Mouse (Mus musculus) hindbrain, embryonic 16.5 days (tissue): ENCODE data around the gene Pyurf. TPM values are rescaled to one million over a fixed set of nuclear protein-coding genes. Genes with fewer than 3 reads are reported as not detected.

Source experiments
- ATAC-seq: fragments of 200-750 bp; cut with Nextera tagmentation; 2 replicates; pipeline ENCODE4 v1.8.0; 2017; ENCODE audit warnings: moderate TSS enrichment, moderate library complexity
- H3K27ac ChIP-seq: fragments of 300-500 bp; sonication (generic); 2 replicates; pipeline ENCODE4 v1.5.1; 2014; ENCODE audit warnings: low read depth, mild to moderate bottlenecking, control low read depth, low read length, moderate library complexity
- H3K27me3 ChIP-seq: fragments of 300-500 bp; sonication (generic); replicated peaks from 2 replicates; pipeline ENCODE4 v1.6.1; 2014; ENCODE audit warnings: low read length; ENCODE audit not compliant: control insufficient read depth, insufficient read depth
- H3K36me3 ChIP-seq: fragments of 300-500 bp; sonication (generic); 2 replicates; pipeline ENCODE4 v1.6.1; 2014; ENCODE audit warnings: mild to moderate bottlenecking, low read length, moderate library complexity, mixed read lengths; ENCODE audit not compliant: control insufficient read depth, insufficient read depth
- H3K4me1 ChIP-seq: fragments of 300-500 bp; sonication (generic); 2 replicates; pipeline ENCODE4 v1.6.1; 2014; ENCODE audit warnings: low read depth, low read length; ENCODE audit not compliant: control insufficient read depth, insufficient read depth
- H3K4me2 ChIP-seq: fragments of 300-500 bp; sonication (generic); 2 replicates; pipeline ENCODE4 v1.6.1; 2014; ENCODE audit warnings: mild to moderate bottlenecking, low read length, control low read depth, moderate library complexity
- H3K4me3 ChIP-seq: fragments of 300-500 bp; sonication (generic); 2 replicates; pipeline ENCODE4 v1.5.1; 2014; ENCODE audit warnings: mild to moderate bottlenecking, low read length, control low read depth, moderate library complexity
- H3K9ac ChIP-seq: fragments of 300-500 bp; sonication (generic); 2 replicates; pipeline ENCODE4 v1.6.1; 2014; ENCODE audit warnings: low read depth, mild to moderate bottlenecking, control low read depth, low read length, moderate library complexity
- H3K9me3 ChIP-seq: fragments of 300-500 bp; sonication (generic); 2 replicates; pipeline ENCODE4 v1.6.1; 2014; ENCODE audit warnings: mild to moderate bottlenecking, low read length, moderate library complexity; ENCODE audit not compliant: control insufficient read depth
- WGBS: fragments of 180-500 bp; shearing (Covaris S2); extraction: QIAGEN DNeasy Blood & Tissue Kit; methylation state at CpG from one replicate; pipeline ENCODE4 v1.1.7; 2014; 5-methylcytosine and 5-hydroxymethylcytosine counted together
- polyA plus RNA-seq: library from polyadenylated mRNA; unstranded; fragments of >200 nt; fragmentation: Nextera tagmentation; extraction: Ambion mirVana; gene quantifications from 2 replicates; pipeline ENCODE4 v1.2.1, GENCODE M21; 2015

Pyurf gene
- polyA plus RNA-seq = 17.5 and 18.8 TPM in 2 replicates

DNA sequence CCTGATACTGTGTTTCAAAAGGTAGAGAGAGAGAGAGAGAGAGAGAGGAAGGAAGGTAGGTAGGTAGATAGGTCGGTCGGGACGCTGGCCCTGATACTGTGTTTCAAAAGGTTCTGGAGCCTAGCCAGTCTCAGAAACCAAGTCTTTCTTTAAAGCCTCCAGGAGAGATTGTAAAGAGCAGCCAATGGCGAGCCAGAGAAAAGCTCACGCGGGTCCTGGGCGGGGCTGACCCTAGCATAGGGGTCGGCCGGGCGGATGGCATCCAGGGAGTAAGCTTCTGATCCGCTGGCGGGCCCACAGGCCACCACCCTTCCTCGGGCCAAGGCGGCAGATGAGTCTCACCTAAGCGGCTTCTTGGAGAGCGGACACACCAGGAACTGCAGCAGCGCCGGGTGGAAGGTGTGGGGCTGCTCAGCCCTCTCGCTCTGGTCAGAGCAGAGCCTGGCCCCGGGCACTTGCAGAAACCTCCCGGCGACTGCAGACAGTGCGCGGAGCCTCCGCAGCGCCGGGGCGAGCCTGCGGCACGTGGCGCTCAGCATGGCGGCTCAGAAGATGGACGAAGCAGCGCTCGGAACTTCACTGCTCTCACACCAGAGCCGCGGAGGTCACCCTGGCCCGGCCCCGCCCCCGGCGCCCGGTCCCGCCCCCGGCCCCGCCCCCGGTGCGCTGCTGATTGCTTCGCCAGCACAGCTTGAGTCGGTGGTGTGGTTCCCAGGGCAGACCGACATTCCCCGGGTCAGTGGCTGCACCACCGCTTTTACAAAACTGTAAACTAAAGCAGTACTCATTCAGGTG lies at the start of gene Pyurf:
Gene Pyurf, minus strand, starts transcription at position 612 of the 795 bp plus-strand sequence.
- peak; percentile 98 for ATAC-seq
- H3K4me2 ChIP-seq = peak within 1 kb of the TSS; percentile 79
- peak within 1 kb of the TSS; percentile 92 for H3K4me3 ChIP-seq
- H3K9ac ChIP-seq = peak within 1 kb of the TSS; percentile 95
- no peaks in the 10 kb centered on the region for H3K27me3 ChIP-seq
- 0% methylated on average over 51 of the region's 52 CpGs for WGBS
- H3K4me1 ChIP-seq = peaks cover 2% of the 10 kb centered on the region; the same call in 1 of the 2 replicates
- H3K9me3 ChIP-seq = no peaks in the 10 kb centered on the region
- H3K36me3 ChIP-seq = no peaks in the 10 kb centered on the region; the same call in 1 of the 2 replicates
- H3K27ac ChIP-seq = peak within 1 kb of the TSS; percentile 92

GRCm38 (mm10) chr6:57721347-57721746 lies 29.5 kb upstream of the Pyurf start:
- no peak overlapping the region for H3K4me2 ChIP-seq
- H3K4me1 ChIP-seq = no peaks in the 10 kb centered on the region
- H3K27me3 ChIP-seq = no peaks in the 10 kb centered on the region
- ATAC-seq = no peak
- 87% methylated on average over 1 of the region's 1 CpGs for WGBS
- H3K9me3 ChIP-seq = no peaks in the 10 kb centered on the region
- H3K36me3 ChIP-seq = peaks cover 4% of the 10 kb centered on the region; the same call in 1 of the 2 replicates
- no peak overlapping the region for H3K27ac ChIP-seq
- no peak overlapping the region for H3K4me3 ChIP-seq
- no peak overlapping the region for H3K9ac ChIP-seq

DNA sequence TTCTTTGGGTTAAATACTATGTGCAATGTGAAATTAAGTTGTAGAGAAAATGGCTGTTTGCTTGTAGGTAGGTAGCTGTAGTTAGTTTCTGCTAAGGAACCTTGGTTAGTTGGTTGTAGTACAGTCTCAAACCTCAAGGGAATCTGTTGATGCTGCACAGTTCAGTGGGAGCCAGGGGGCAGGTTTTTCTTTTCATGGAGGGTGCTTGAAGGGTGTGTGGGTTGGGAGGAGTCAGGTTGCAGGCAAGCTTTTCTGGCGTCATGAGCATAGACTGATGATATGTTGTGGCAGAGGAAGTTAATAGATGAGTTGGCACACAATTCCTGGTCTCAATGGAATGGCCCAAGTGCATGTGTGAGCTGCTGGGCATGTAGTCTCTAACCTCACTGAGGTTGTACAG lies 19.8 kb upstream of the Pyurf start:
- Histone ChIP-seq H3K9me3 (no peaks in the 10 kb centered on the region), H3K4me1 (no peaks in the 10 kb centered on the region), H3K27me3 (no peaks in the 10 kb centered on the region), H3K4me3 (no peak overlapping the region), H3K4me2 (no peak overlapping the region), H3K9ac (no peak overlapping the region), H3K27ac (no peak overlapping the region), H3K36me3 (peaks cover 3% of the 10 kb centered on the region; the same call in 1 of the 2 replicates)
- no peak for ATAC-seq
- WGBS = 47% methylated on average over 1 of the region's 1 CpGs

DNA sequence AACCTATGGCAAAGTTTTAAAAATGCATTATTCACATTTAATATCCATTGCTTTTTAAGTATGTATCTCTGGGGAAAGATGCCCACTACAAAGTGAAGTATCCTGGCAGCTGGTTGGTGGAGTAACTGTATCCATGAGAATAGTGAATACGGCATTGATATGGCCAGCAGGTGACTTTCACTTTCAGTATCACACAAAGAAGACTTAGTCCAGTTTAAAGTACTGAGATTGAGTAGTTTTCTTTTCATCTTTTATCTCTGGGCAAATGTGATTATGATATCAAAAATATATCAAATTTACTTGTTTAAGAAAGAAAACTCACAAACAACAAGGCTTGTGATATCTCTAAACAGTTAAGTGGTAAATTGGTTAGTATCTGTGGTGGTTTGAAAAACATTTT lies 14.8 kb upstream of the Pyurf start:
- H3K27me3 ChIP-seq = no peaks in the 10 kb centered on the region
- H3K4me1 ChIP-seq = peaks cover 10% of the 10 kb centered on the region
- H3K9ac ChIP-seq = no peak overlapping the region
- ATAC-seq = no peak
- no peak overlapping the region for H3K4me3 ChIP-seq
- WGBS = 96% methylated on average over 1 of the region's 1 CpGs
- H3K9me3 ChIP-seq = no peaks in the 10 kb centered on the region
- H3K36me3 ChIP-seq = no peaks in the 10 kb centered on the region
- no peak overlapping the region for H3K27ac ChIP-seq
- H3K4me2 ChIP-seq = no peak overlapping the region

- peak overlapping the region; percentile 98 for H3K27ac ChIP-seq
- peak overlapping the region; percentile 77 for H3K4me3 ChIP-seq
- no peaks in the 10 kb centered on the region for H3K27me3 ChIP-seq
- 23% methylated on average over 2 of the region's 2 CpGs for WGBS
- H3K4me2 ChIP-seq = peak overlapping the region; percentile 75
- H3K36me3 ChIP-seq = no peaks in the 10 kb centered on the region
- ATAC-seq = peak; percentile 27
- peaks cover 16% of the 10 kb centered on the region for H3K4me1 ChIP-seq
- peak overlapping the region; percentile 92 for H3K9ac ChIP-seq
- no peaks in the 10 kb centered on the region for H3K9me3 ChIP-seq
Observed at GRCm38 (mm10) chr6:57703703-57704102, 11.8 kb upstream of the Pyurf start.

- peak; percentile 99 for ATAC-seq
- WGBS = 0% methylated on average over 59 of the region's 59 CpGs
Observed at GRCm38 (mm10) chr6:57702743-57703499, 11.0 kb upstream of the Pyurf start.

DNA sequence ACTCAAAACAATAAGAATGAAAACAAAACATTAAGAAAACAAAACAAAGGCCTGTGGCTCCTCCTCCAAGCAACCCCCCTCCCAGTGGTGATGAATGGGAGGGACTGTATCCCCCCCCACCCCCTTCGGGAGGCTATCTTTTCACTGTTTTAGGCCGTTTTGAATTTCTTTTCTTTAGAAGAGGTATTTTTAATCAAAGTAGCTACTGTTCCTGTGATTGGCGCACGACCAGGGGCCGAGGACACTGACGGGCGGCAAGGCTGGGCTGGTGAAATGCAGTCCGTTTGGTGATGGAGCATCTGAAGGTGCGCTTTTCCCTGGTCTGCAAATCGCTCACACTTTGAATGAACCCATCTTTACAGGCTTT lies 10.5 kb upstream of the Pyurf start, which contains the start of gene Lancl2:
Gene Lancl2, plus strand, starts transcription at position 165 of the 367 bp plus-strand sequence.
- H3K27ac ChIP-seq = peak within 1 kb of the TSS; percentile 98
- H3K36me3 ChIP-seq = no peaks in the 10 kb centered on the region
- H3K9ac ChIP-seq = peak within 1 kb of the TSS; percentile 92
- H3K9me3 ChIP-seq = no peaks in the 10 kb centered on the region
- peak within 1 kb of the TSS; percentile 75 for H3K4me2 ChIP-seq
- 0% methylated on average over 10 of the region's 10 CpGs for WGBS
- peak within 1 kb of the TSS; percentile 77 for H3K4me3 ChIP-seq
- H3K27me3 ChIP-seq = no peaks in the 10 kb centered on the region
- peaks cover 16% of the 10 kb centered on the region for H3K4me1 ChIP-seq
- peak; percentile 43 for ATAC-seq

More at GRCm38 (mm10) chr6:57702743-57703499, 11.0 kb upstream of the Pyurf start:
- peaks cover 16% of the 10 kb centered on the region for H3K4me1 ChIP-seq
- peak overlapping the region; percentile 98 for H3K27ac ChIP-seq
- H3K36me3 ChIP-seq = no peaks in the 10 kb centered on the region
- H3K4me2 ChIP-seq = peak overlapping the region; percentile 75
- peak overlapping the region; percentile 77 for H3K4me3 ChIP-seq
- H3K27me3 ChIP-seq = no peaks in the 10 kb centered on the region
- H3K9ac ChIP-seq = peak overlapping the region; percentile 92
- H3K9me3 ChIP-seq = no peaks in the 10 kb centered on the region

DNA sequence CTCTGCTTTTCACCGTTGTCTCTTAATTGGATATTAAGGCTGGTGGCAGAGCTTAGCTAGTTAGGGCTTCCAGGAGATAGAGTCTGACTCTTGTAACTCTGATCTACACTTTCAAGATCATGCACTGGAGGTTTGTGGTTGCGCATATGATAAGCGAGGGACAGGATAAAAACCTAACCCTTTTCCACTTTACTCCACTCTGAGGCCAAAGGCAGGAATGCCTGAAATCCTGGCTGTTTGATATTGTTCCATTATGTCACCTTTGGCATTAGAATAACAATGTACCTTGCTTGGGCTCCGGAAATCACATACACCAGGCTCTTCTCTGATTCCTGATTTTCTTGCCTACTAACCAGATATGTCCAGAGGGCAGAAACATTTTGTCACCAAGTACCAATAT lies 9.8 kb upstream of the Pyurf start:
- Histone ChIP-seq H3K4me3 (peak overlapping the region; percentile 77), H3K27ac (peak overlapping the region; percentile 98), H3K9me3 (no peaks in the 10 kb centered on the region), H3K27me3 (no peaks in the 10 kb centered on the region), H3K4me1 (peaks cover 16% of the 10 kb centered on the region), H3K36me3 (no peaks in the 10 kb centered on the region), H3K4me2 (peak overlapping the region; percentile 75), H3K9ac (peak overlapping the region; percentile 44; the same call in 1 of the 2 replicates)
- no peak for ATAC-seq
- 47% methylated on average over 4 of the region's 4 CpGs for WGBS

GRCm38 (mm10) chr6:57693116-57693515 lies 1.2 kb upstream of the Pyurf start:
- no peaks in the 10 kb centered on the region for H3K36me3 ChIP-seq

More at GRCm38 (mm10) chr6:57693116-57693515, 1.2 kb upstream of the Pyurf start:
- Histone ChIP-seq H3K27me3 (no peaks in the 10 kb centered on the region), H3K4me2 (no peak overlapping the region), H3K27ac (no peak overlapping the region), H3K9me3 (no peaks in the 10 kb centered on the region), H3K4me3 (no peak overlapping the region), H3K4me1 (peaks cover 2% of the 10 kb centered on the region; the same call in 1 of the 2 replicates), H3K9ac (no peak overlapping the region)
- no peak for ATAC-seq
- WGBS = 95% methylated on average over 3 of the region's 3 CpGs
